7 mouse cellular contexts compared by ENCODE assay signal in the genomic region with DNA sequence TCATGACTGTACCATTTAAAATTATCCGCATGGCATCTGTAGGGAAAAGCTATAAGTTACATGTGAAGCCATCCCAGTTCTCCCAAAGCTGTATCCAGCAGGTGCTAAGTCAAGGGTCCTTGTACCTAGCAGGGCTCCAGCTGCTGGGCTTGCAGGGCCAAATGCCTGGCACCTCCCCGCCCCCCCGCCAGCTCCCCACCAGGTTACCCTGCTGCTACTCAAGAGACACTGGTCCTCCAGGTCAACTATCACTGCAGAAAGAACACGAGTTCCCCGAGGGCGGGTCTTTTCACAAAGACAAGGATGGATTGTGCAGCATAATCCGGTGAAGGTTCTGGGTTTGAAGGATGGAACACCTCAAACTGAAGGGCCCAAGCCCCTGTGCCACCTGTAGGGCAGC. TPM values are rescaled to one million over a fixed set of nuclear protein-coding genes. Genes with fewer than 3 reads are reported as not detected.
DNase-seq lines count a peak whose midpoint lies in the region; ATAC-seq and TF ChIP-seq lines count a peak whose summit lies in the region.

No protein-coding gene starts in this region.

- no peak overlapping the region for H3K9ac ChIP-seq in lung, postnatal 0 days (replicated peaks; ENCODE audit: low read depth)
- peak overlapping the region; percentile 65 for H3K9ac ChIP-seq in forebrain, postnatal 0 days
- no peak overlapping the region for H3K9ac ChIP-seq in liver, embryonic 13.5 days
- no peak overlapping the region for H3K9ac ChIP-seq in stomach, embryonic 16.5 days (ENCODE audit: low read length)

- no peak for DNase-seq in lung, postnatal 0 days (ENCODE audit: low spot score)
- DNase-seq in lung, adult 18-20 months = no peak
- DNase-seq in forebrain, postnatal 0 days = no peak
- no peak for DNase-seq in liver, embryonic 13.5 days
- DNase-seq in urinary bladder, adult 2 months (ENCODE audit: low spot score) = no peak
- no peak for DNase-seq in embryo, embryonic 9.5 days (ENCODE audit: extremely low spot score)

- no peak overlapping the region for H3K27ac ChIP-seq in lung, postnatal 0 days (ENCODE audit: low read length)
- no peak overlapping the region for H3K27ac ChIP-seq in forebrain, postnatal 0 days (ENCODE audit: low read depth, low read length)
- no peak overlapping the region for H3K27ac ChIP-seq in liver, embryonic 13.5 days
- no peak overlapping the region for H3K27ac ChIP-seq in stomach, embryonic 16.5 days (ENCODE audit: low read length)

- TF ChIP-seq EP300 in lung, postnatal 0 days (IDR thresholded peaks at IDR 0.05) = no peak

- H3K9me3 ChIP-seq in lung, postnatal 0 days (ENCODE audit: low read length) = no peaks in the 10 kb centered on the region
- no peaks in the 10 kb centered on the region for H3K9me3 ChIP-seq in forebrain, postnatal 0 days (ENCODE audit: low read length)
- no peaks in the 10 kb centered on the region for H3K9me3 ChIP-seq in liver, embryonic 13.5 days (replicated peaks)
- H3K9me3 ChIP-seq in stomach, embryonic 16.5 days (replicated peaks; ENCODE audit: control insufficient read depth, low read length) = no peaks in the 10 kb centered on the region; the same call in 1 of the 2 replicates

- peaks cover 9% of the 10 kb centered on the region for H3K27me3 ChIP-seq in lung, postnatal 0 days (replicated peaks; ENCODE audit: insufficient read depth, low read length)
- 0 out of 2 replicates have a peak, but pooled peaks cover 3% of the 10 kb centered on the region for H3K27me3 ChIP-seq in forebrain, postnatal 0 days (ENCODE audit: insufficient read depth, low read length)
- peaks cover 59% of the 10 kb centered on the region for H3K27me3 ChIP-seq in liver, embryonic 13.5 days
- peaks cover 19% of the 10 kb centered on the region for H3K27me3 ChIP-seq in stomach, embryonic 16.5 days (ENCODE audit: control insufficient read depth, insufficient read depth, low read length)

- 27% methylated on average over 7 of the region's 7 CpGs for WGBS in lung, postnatal 0 days
- WGBS in forebrain, postnatal 0 days = 30% methylated on average over 7 of the region's 7 CpGs
- WGBS in liver, embryonic 13.5 days (ENCODE audit: insufficient replicate concordance) = 32% methylated on average over 7 of the region's 7 CpGs
- WGBS in stomach, embryonic 16.5 days = 29% methylated on average over 7 of the region's 7 CpGs

- no peak for TF ChIP-seq CTCF in lung, postnatal 0 days (IDR thresholded peaks at IDR 0.05)
- TF ChIP-seq CTCF in forebrain, postnatal 0 days (IDR thresholded peaks at IDR 0.05; ENCODE audit: low read depth) = no peak

- no peaks in the 10 kb centered on the region for H3K36me3 ChIP-seq in lung, postnatal 0 days (ENCODE audit: insufficient read depth, low read length)
- H3K36me3 ChIP-seq in forebrain, postnatal 0 days (ENCODE audit: insufficient read depth) = no peaks in the 10 kb centered on the region
- H3K36me3 ChIP-seq in liver, embryonic 13.5 days = no peaks in the 10 kb centered on the region
- no peaks in the 10 kb centered on the region for H3K36me3 ChIP-seq in stomach, embryonic 16.5 days (ENCODE audit: control insufficient read depth, insufficient read depth, low read length)

- H3K4me1 ChIP-seq in lung, postnatal 0 days (ENCODE audit: insufficient read depth, low read depth, low read length) = no peaks in the 10 kb centered on the region
- H3K4me1 ChIP-seq in forebrain, postnatal 0 days (ENCODE audit: insufficient read depth) = peaks cover 13% of the 10 kb centered on the region
- peaks cover 14% of the 10 kb centered on the region for H3K4me1 ChIP-seq in liver, embryonic 13.5 days (replicated peaks)
- no peaks in the 10 kb centered on the region for H3K4me1 ChIP-seq in stomach, embryonic 16.5 days (ENCODE audit: control insufficient read depth, insufficient read depth, low read length)

- H3K4me2 ChIP-seq in lung, postnatal 0 days (replicated peaks; ENCODE audit: low read depth, low read length) = peak overlapping the region; percentile 99
- H3K4me2 ChIP-seq in forebrain, postnatal 0 days (ENCODE audit: low read depth) = peak overlapping the region; percentile 81
- H3K4me2 ChIP-seq in liver, embryonic 13.5 days = peak overlapping the region; percentile 76; the same call in 1 of the 2 replicates
- peak overlapping the region; percentile 95 for H3K4me2 ChIP-seq in stomach, embryonic 16.5 days (ENCODE audit: low read depth, low read length)

- H3K4me3 ChIP-seq in lung, postnatal 0 days (ENCODE audit: low read depth, low read length) = peak overlapping the region; percentile 59; the same call in 1 of the 2 replicates
- peak overlapping the region; percentile 67 for H3K4me3 ChIP-seq in forebrain, postnatal 0 days (ENCODE audit: low read depth, low read length)
- H3K4me3 ChIP-seq in liver, embryonic 13.5 days (replicated peaks) = peak overlapping the region; percentile 57
- peak overlapping the region; percentile 58 for H3K4me3 ChIP-seq in stomach, embryonic 16.5 days (replicated peaks; ENCODE audit: low read length)

- no peak for ATAC-seq in lung, postnatal 0 days
- ATAC-seq in forebrain, postnatal 0 days = no peak
- no peak for ATAC-seq in liver, embryonic 13.5 days (ENCODE audit: low read depth)
- no peak for ATAC-seq in stomach, embryonic 16.5 days (ENCODE audit: insufficient read depth, low FRiP score)

RNA-seq across cellular contexts. Expression of gene Lrrc27, which starts 25.5 kb away (rescaled TPM):
- polyA plus RNA-seq in lung, postnatal 0 days (2015; fragmentation: Nextera tagmentation; extraction: Ambion mirVana) = 2.3 and 2.7 TPM in 2 replicates
- total RNA-seq in forebrain, postnatal 0 days (2014; rRNA removed) = 2.5 and 8.1 TPM in 2 replicates
- 4.2 and 5.1 TPM in 2 replicates for polyA plus RNA-seq in forebrain, postnatal 0 days (2015; fragmentation: Nextera tagmentation; extraction: Ambion mirVana)
- polyA plus RNA-seq in liver, embryonic 13.5 days (2015; fragmentation: Nextera tagmentation; extraction: Ambion mirVana) = 0.62 and 0.90 TPM in 2 replicates
- 2.9 and 4.4 TPM in 2 replicates for polyA plus RNA-seq in stomach, embryonic 16.5 days (2015; fragmentation: Nextera tagmentation; extraction: Ambion mirVana)
- polyA plus RNA-seq in urinary bladder, adult 2 months (2012; rRNA removed) = 9.9 and 11.0 TPM in 2 replicates

RNA-seq across cellular contexts. Expression of gene Stk32c, which starts 25.8 kb away (rescaled TPM):
- 0.06 TPM in 1 of 2 replicates, not detected in the other for polyA plus RNA-seq in lung, postnatal 0 days (2015; fragmentation: Nextera tagmentation; extraction: Ambion mirVana)
- total RNA-seq in forebrain, postnatal 0 days (2014; rRNA removed) = 26.3 and 30.7 TPM in 2 replicates
- 1.7 and 2.8 TPM in 2 replicates for polyA plus RNA-seq in forebrain, postnatal 0 days (2015; fragmentation: Nextera tagmentation; extraction: Ambion mirVana)
- not detected in 2 replicates for polyA plus RNA-seq in liver, embryonic 13.5 days (2015; fragmentation: Nextera tagmentation; extraction: Ambion mirVana)
- polyA plus RNA-seq in stomach, embryonic 16.5 days (2015; fragmentation: Nextera tagmentation; extraction: Ambion mirVana) = 0.17 TPM in 1 of 2 replicates, not detected in the other
- 15.1 and 15.8 TPM in 2 replicates for polyA plus RNA-seq in urinary bladder, adult 2 months (2012; rRNA removed)
